Mouse (Mus musculus) spleen, postnatal 36 days (tissue): ENCODE measurements at regions not wholly inside any gene's neighbourhood (a gene's known extent, or its start where the extent isn't known, plus 50 kb on each side); places are given as distances from the start of the nearest gene placed in this dataset.
A peak's percentile ranks its signal among the peaks of the same experiment; 100 is the strongest.

Experiments
- DNase-seq, 2 experiments: peaks; one replicate each; pipeline ENCODE4 v3.0.0; 2022; ENCODE audit warnings: low spot score in 2 of 2, mixed read lengths in 1 of 2

DNA sequence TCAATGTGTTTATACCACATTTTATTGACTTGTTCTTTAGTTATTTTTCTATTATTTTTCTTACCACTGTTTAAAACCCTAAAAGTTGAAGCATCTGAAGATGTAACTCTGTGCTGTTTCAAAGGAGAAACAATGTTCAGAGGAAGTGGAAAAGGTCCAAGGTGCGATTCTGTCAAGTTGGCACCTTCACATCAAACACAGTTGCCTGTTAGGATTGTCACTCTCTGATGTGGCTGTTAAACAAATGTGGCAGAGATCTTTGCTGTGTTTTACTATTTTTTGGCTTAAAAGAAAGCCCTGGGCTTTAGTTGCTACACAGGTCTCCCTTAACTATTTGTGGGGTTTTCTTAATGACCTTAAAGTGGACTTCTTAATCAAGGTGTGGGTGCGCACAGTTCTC lies 190.2 kb upstream of the Cxcr4 start:
- no peak for DNase-seq

DNA sequence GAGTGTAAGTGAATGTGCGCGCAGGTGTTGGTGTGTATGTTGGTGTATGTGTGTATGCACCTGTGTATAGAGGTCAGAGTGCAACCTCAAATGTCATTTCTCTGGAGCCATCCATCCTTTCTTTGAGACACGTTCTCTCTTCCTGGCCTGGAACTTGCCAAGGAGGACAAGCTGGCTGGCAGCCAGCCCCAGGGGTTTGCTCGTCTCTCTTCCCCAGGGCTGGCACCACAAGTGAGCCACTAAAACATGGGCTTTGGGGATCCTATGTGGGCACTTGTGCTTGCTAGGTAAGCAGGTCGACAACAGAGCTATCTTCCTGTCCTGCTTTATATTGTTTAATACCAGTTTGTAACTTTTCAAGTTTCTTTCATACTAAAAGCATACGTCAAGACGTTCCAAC lies 189.8 kb upstream of the Cxcr4 start:
- no peak for DNase-seq

DNA sequence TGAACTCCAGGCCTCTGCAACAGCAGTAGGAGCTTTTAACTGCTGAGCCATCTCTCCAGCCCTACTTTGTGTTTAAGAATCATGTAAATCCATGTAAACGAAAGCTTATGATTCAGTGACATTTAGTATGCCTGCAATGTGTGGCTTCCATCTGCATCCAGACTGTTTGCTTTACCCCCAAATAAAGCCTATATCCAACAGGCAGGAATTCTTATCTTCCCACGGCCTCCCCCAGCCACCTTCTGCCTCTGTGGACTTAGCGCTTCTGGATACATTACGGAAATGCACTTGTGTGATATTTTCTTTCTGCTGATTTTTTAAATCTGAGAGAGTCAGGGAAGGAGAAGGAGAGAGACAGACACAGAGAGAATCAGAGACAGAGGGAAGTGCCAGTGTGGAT lies 189.2 kb upstream of the Cxcr4 start:
- no peak for DNase-seq

DNA sequence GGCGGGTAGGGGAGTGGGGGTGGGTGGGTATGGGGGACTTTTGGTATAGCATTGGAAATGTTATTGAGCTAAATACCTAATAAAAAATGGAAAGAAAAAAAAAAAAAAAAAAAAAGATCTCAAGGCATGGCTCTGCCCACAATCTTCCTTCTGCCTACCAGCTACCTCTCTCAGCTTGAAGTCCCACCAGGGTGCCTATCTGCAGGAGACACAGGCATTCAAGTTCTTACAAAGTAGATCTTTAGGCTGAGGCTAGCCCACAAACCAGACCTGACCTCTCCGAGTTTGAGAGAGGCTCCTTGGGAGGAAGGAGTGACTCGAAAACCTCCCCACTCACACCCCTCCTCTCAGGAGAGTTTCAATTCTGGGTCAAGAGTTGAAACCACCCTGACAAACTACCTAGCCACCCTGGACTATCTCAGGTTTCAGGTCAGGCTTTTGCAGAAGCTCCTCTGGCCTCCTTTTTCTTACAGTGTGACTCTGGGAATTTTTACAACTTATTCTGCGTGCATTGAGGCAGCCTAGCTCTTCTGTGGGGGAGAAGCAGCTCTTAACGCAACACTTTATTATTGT lies 187.6 kb upstream of the Cxcr4 start:
- DNase-seq = no peak

DNA sequence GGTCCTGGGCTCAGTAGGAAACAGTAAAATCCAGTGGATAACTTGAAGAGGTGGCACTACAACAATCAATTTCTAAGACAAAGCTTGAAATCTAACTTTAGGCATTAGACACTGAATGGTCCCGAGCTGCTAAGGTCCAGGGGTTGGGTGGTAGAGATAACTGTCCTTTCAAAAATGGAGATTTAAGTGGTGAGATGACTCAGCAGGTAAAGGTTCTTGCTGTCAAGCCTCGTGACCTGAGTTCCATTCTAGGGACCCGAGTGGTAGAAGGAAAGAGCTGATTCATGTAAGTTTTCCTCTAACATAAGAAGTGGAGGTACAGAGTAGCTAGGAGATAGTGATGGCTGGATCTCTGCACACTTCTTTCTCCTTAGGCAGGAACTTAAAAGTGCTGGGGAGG lies 180.3 kb upstream of the Cxcr4 start:
- DNase-seq = no peak

DNA sequence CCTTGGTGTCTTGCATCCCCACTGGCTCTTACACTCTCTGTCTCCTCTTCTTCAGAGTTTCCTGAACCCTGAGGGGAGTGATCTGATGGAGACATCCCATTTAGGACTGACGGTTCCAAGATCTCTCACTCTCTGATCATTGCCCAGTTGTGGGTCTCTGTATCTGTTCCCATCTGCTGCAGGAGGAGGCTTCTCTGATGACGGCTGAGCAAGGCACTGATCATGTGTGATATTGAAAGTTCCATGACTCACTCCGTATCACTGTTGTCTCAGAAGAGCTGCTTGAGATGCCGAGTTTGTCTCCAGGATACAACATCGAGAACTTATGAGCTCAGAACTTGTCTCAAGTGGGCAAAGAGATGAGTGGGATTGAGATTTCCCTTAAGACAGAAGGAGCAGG lies 178.7 kb upstream of the Cxcr4 start:
- DNase-seq = no peak

DNA sequence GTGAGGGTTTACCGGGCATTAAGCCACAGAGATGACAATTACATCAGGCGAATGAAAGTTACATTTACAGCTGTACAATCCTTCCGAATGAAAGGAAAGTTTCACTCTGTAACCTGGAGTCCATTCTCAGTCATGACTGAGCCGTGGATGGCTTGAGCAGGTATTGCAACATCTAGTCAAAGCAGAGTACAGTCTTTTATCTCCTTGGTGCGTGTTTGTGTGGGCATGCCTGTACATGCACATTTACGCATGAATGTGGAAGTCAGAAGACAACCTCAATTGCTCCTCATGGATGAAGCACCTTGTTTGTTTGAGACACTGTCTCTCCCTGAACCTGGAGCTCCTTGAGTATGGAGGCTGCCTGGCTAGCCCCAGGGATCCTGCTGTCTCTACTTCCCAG lies 175.9 kb upstream of the Cxcr4 start:
- no peak for DNase-seq

DNA sequence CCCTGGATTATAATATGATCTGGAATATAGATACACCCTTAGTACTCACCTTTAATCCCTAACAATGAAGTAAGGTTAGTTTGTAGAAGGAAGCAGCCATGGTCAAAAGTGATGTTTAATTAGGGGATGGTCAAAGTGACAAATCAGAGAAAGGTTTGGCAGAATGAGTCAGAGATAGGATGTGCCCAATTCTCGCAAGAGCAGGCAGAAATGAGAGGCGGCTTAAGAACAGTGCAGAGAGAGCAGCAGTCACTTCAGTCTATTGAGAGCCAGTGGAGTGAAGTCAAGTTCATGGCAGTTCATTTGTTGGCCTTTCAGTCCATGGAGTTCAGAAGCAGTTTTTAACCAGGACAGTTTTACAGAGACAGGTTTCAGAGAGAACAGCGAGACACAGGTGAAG lies 175.3 kb upstream of the Cxcr4 start:
- DNase-seq = no peak

DNA sequence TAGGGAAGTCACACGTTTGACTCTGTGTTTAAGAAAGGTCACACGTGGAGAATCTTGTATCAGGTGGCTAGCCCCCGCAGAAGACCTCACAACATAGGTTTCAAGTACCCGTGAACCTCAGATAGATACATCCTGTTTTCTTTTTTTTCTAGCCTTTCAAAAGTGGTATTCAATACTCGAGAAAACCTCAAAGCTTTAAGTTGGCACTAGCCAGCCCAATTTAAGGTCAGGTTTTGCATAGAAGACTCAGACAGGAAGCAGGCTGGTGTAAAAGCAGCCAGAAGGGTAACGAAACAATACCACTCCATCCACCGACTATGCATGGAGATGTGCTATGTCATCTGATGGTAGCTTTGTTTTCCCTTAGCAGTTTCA lies 174.8 kb upstream of the Cxcr4 start:
- peak; percentile 76 to 78 for DNase-seq

DNA sequence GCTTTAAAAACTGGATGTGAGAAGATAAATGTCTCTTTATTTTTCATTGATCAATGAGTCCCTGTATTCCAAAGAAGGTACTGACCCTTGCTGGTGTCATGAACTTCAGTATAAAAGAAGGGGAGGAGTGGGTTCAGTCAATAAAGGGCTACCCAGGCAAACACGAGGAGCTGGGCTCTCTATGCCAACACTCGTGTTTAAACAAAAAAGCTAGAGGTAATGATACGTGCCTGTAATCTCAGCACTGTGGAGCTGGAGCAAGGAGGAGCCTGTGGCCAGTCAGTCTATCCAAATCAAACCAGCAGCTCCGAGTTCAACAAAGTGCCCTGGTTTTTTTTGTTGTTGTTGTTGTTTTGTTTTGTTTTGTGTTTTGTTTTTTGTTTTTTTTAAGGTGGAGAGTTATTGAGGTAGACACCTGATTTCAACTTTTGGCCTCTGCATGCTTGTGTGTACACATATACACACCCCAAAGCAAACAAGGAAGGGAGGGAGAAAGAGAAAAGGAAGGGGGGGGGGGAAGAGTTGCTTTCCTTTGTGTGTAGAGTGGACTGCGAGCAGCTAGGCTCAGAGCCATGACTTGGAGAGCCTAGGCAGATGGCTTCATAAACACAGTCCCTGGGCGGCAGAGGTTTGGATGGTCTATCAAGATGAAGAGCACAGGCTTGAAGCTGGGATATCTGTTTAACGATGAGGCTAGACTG lies 174.2 kb upstream of the Cxcr4 start:
- no peak for DNase-seq

DNA sequence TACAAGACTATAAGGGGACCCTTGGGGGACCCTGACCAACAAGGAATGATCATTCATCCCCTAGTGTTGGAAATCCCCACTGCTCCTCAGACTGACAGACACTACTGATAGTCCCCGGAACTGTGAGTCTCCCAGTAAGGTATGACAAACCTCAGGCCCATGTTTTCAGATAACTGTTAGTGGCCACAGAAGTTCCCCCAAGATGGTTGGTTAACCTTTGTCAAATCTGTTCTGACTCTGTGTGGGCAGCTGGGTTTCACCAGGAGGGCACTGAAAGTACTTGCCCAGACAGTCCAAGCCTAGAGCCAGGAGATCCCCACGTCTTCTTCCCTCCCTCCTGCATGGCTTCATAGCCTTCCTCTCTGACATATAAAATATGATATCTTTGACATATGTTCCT lies 173.5 kb upstream of the Cxcr4 start:
- no peak for DNase-seq

DNA sequence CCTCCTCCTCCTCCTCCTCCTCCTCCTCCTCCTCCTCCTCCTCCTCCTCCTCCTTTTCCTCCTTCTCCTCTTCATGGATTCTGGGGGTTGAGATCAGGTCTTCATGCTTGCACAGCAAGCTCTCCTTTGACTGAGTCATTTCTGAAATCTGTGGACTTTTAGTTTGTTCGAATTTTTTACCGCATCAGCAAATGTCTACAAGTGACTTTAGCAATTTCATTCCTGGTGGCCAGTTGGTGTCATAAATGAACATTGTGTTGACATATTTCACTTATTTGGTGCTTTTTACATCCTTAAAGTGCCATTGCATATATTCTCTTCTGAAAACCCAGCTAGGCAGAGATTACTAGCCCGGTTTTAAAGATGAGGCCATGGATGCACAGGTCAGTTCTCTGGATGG lies 173.0 kb upstream of the Cxcr4 start:
- no peak for DNase-seq

DNA sequence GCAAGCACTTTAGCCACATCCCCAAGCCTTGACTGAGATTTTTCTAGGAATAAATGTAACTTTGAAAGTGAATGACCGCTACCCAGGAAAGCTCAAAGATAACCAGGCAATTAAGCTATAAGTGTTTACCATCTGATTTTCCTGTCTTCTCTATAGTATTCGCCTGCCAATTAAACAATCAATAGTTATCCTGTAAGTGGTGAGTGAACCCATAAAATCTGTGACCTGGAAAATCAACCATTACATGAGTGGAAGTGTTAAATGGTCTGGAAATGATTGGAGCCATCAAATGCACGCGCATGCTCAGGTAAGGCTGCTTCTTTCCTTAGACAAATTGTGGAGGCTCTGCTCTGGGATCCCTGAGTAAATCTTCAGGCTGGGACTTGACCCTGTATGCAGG lies 170.8 kb upstream of the Cxcr4 start:
- no peak for DNase-seq

DNA sequence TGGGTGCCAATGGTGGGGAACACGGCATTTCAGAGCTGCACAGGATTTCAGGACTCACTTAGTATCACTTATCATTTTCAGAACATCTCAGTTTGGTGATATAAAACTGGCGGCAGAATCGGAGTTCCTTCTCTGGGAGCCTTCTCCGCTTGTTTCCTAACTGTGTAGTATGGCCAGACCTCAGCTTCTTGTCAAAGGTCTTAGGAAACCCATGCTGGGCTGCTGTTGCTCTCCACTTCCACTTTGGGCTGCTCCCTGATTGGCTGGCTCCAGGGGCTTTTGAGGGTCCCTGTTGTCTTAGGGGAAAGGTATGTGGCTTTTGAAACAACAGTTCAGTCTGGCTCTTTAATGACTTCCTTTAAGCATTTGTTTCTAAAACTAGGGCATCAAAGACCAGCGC lies 170.0 kb upstream of the Cxcr4 start:
- DNase-seq = no peak

DNA sequence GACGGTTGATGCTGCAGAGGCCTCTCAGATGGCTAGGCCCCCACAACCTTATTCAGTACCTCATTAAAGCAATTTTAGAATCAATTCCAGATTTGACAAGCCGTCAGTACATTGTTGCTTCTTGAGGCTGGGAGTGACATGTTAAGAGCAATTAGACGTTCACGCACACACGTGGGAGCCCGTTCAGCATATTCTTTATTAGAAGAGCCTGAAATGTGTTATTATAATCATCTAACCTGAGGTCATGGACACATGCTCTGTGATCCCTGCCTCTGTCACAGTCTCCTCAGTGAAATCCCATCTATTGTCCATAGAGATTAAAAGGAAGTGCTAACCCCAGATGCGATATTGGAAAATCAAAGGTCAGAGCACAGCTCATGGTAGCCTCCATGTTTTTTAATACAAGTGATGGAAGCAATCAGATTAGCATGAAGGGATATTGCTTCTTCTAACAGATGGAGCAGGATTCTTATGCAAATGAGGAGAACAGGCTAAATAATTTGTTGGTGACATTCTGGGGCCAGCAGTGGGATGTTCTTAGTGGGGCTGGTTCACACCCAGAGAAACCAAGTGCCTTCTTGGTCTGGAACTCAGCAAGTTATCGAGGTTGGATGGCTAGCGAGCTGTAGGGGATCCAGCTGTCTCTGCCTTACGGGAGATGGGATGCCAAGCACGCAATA lies 166.8 kb upstream of the Cxcr4 start:
- DNase-seq = no peak

DNA sequence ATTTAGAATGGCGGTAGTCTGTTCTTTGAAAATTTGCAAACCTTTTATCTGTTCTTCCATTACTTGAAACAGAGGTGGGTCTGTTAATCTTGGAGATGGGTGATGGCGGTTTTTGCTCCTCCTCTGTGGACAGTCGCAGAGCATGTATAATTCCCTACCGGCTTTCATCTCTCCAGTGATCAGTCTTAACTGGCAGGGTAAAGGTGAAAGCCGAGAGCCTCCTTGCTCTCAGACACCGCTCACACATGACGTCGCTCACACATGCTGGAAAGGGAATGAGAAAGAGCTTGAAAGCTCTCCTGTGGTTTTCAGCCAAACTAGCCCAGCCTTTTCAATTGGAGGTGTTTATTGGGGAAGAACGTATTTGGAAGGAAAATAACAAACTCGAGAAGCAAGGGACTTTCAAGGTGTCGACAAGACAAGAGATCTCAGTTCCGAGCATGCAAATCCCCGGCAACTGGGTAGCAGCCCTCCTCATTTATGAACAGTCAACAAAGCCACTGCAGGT lies 166.3 kb upstream of the Cxcr4 start:
- no peak for DNase-seq

DNA sequence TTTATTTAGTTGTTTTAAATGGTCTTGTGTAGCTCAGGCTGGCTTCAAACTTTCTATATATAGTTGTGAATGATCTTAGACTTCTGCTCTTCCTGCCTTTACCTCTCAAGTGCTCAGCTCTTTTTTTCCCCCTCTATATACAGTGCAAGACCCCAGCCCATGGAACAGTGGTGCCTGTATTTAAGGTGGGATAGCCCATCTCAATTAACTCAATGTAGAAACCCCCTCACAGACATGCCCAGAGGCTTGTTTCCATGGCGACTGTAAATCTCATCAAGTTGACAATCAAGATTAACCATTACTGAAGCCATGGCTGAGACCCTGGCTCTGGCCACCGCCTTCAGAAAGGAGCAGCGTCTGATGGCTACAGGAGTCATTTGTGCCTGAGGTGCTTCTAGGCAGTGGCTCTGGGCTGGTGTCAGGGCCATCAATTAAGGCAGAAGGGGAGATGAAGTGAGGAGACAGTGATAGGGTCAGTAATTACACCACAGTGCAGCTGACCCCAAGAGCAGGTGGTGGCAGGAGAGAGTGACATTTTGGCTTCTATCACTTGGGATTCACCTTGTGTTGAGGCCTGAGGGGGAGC lies 161.4 kb upstream of the Cxcr4 start:
- no peak for DNase-seq

DNA sequence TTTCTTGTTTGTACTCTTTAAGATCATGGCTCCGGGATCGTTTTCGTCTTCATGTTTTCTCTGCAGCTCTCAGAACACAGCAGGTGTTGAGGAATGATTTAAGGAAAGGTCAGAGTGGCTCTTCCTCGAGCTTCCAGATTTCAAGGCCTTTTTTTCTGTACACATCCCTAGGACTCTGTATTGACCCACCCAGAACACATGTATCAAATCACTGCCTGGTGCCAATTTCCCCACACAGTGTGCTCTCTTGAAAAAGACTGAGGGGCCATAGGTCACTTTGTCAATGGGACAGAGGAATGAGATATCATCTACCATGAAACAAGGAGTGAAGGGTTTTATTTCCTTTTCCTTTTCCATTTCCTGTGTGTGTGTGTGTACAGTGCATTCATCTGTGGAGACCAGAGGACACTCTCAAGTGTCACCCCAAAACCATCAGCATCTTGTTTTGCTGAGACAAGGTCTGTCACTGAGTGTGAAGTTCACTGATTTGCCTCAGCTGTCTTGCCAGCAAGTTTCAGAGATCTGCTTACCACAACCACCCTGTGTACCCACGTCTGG lies 157.4 kb upstream of the Cxcr4 start:
- DNase-seq = no peak

DNA sequence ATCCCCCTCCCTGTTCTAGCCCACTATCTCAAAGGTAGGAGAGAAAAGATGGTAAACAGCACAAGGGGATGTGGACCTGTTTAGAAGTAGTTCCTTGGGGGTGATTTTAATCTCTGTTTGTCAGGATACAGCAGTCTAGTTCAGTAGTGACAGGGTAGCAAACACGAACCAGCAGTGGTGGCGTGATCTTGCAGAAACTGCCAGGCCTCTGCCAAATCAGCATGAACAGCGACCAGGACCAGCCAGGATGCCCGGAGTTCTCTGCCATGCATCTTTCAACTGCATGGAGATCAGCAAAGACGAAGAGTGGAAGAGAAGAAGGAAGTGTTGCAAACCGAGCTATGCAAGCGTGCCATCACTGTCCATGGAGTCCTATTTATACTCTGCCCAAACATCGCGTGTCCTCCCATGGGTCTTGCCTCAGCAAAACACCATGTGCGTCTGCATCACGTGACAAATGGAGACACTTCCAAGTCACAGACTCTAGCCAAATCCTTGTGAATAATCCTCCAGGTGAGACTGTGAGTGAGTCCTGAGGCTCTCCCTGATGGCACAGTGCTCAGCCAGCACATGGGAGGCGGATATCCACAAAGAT lies 155.2 kb upstream of the Cxcr4 start:
- DNase-seq = no peak

DNA sequence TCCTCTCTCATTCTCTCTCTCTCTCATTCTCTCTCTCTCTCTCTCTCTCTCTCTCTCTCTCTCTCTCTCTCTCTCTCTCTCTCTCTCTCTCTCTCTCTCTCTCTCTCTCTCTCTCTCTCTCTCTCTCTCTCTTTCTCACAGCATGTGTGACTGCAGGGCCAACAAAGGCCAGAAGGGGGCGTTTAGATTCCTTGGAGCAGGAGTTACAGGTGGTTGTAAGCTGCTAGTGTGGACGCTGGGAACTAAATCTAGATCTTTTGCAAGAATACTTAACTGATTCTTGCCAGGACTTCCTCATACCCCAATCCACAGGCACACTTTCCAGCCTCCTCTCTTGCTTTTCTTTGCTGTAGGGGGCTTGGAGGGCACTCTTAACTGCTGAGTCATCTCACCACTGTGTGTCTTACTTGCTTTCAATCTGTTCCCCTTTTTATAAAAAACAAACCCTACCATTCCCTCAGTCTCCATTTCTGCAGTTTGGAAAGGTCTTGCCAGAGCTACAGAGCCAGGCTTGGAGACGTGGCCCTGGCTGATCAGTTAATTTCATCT lies 154.4 kb upstream of the Cxcr4 start:
- no peak for DNase-seq

DNA sequence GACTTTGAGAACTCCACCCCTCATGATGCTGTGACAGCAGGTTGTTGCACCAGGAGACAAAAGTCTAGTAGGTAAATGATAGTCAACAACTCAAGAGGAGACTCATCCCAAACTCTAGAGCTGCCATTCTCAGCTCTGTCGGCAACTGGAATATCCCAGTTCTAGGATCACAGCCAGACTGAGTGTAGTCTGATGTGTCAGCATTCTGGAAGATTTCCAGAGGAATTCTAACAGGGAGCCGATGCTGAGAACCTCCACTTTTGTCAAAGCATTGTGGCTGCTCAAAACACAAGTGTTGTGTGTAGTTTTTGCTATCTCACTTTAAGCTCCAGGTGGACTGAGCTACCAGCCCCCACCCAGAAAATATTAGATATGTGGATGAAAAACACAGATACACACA lies 148.5 kb upstream of the Cxcr4 start:
- DNase-seq = no peak

DNA sequence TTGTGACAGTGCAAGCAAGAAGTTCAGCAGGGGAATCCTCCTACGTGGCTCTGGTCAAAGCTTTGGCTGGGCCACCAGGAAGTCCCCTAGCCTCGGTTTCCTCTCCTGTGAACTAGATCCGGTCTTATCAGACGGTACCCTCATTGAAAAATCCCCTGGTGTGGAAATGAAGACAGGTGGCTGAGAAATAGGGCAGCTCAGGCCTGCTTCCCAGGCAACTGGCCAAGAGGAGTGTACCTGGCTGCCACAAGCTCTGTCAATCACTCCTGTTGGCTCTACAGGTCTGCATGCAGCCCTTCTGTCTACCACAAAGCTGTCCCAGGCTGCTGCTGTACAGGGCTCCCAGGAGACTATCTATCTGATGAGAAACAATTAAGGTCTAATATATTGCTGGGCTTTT lies 146.1 kb upstream of the Cxcr4 start:
- DNase-seq = no peak
